Comparison of ENCODE assay signal across 14 mouse cellular contexts in the genomic region with DNA sequence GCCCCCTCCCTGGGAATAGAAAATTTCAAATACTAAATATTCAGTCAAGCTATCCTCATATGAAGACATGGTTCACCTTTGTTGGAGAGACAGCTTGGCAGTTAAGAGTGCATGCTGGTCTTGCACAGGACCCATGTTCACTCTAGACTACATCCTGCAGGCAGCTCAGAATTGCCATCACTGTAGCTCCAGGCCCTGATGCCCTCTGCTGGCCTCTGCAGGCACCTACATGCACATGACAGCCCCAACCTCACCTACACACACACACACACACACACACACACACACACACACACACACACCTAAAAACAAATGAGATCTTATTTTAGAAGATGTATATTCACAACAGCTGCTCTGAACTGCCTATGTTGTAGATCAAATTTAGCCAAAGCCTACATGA. TPM values are rescaled to one million over a fixed set of nuclear protein-coding genes. Genes with fewer than 3 reads are reported as not detected.
DNase-seq lines count a peak whose midpoint lies in the region; ATAC-seq and TF ChIP-seq lines count a peak whose summit lies in the region.
"Had no signal": no experiment of that assay in that cellular context is flagged by ENCODE, and none has a peak within 500 bp of the region (broad histone marks: within the 10 kb centered on the region; RNA-seq: fewer than 3 reads in every experiment).

No protein-coding gene starts in this region.

- intact Hi-C loops in gastrocnemius, postnatal 14 days (cut with DNase I; ENCODE audit: low total_unique reads) = no loop called here
- intact Hi-C loops in heart, postnatal 25 days (cut with DNase I) = no loop called here

- H3K4me1 ChIP-seq in hindbrain, postnatal 0 days (ENCODE audit: insufficient read depth, low read length) = no peaks in the 10 kb centered on the region
- H3K4me1 ChIP-seq in hindbrain, embryonic 16.5 days (ENCODE audit: control insufficient read depth, insufficient read depth, low read depth, low read length) = no peaks in the 10 kb centered on the region
- H3K4me1 ChIP-seq in thymus, adult 2 months (replicated peaks; ENCODE audit: control insufficient read depth, insufficient read depth, low read length) = no peaks in the 10 kb centered on the region
- H3K4me1 ChIP-seq: forebrain, embryonic 13.5 days; liver, embryonic 15.5 days had no signal

- H3K36me3 ChIP-seq in hindbrain, postnatal 0 days (ENCODE audit: insufficient read depth, low read length) = peaks cover 3% of the 10 kb centered on the region; the same call in 1 of the 2 replicates
- peaks cover 4% of the 10 kb centered on the region for H3K36me3 ChIP-seq in hindbrain, embryonic 16.5 days (ENCODE audit: control insufficient read depth, insufficient read depth, low read length)
- no peaks in the 10 kb centered on the region for H3K36me3 ChIP-seq in thymus, adult 2 months (ENCODE audit: control insufficient read depth, insufficient read depth, low read length)

- H3K9me3 ChIP-seq in hindbrain, postnatal 0 days (ENCODE audit: low read length) = no peaks in the 10 kb centered on the region
- H3K9me3 ChIP-seq in hindbrain, embryonic 16.5 days (ENCODE audit: control insufficient read depth, low read length) = no peaks in the 10 kb centered on the region
- H3K9me3 ChIP-seq: forebrain, embryonic 13.5 days; liver, embryonic 15.5 days had no signal

- ATAC-seq in hindbrain, postnatal 0 days = no peak
- ATAC-seq in hindbrain, embryonic 16.5 days = no peak
- ATAC-seq in granulocyte monocyte progenitor cell, adult 5-6 weeks (replicated peaks; ENCODE audit: poor library complexity, severe bottlenecking) = 0 out of 2 replicates have a peak, but pooled peaks have one; percentile 40
- ATAC-seq: forebrain, embryonic 13.5 days; Patski had no signal

- TF ChIP-seq POLR2A in thymus, adult 2 months (IDR thresholded peaks at IDR 0.05; ENCODE audit: control insufficient read depth, extremely low read depth, insufficient read depth, low read length, poor library complexity) = no peak

- no peak overlapping the region for H3K4me2 ChIP-seq in hindbrain, postnatal 0 days (ENCODE audit: low read depth, low read length)
- no peak overlapping the region for H3K4me2 ChIP-seq in hindbrain, embryonic 16.5 days (ENCODE audit: low read length)
- H3K4me2 ChIP-seq: forebrain, embryonic 13.5 days; heart, embryonic 11.5 days; hindbrain, embryonic 14.5 days; liver, embryonic 15.5 days had no signal

- H3K9ac ChIP-seq in hindbrain, postnatal 0 days (replicated peaks; ENCODE audit: low read length) = no peak overlapping the region
- H3K9ac ChIP-seq in hindbrain, embryonic 16.5 days (ENCODE audit: low read depth, low read length) = no peak overlapping the region
- H3K9ac ChIP-seq: forebrain, embryonic 13.5 days; hindbrain, embryonic 14.5 days; liver, embryonic 15.5 days had no signal

- no peak for DNase-seq in hindbrain, postnatal 0 days (ENCODE audit: low spot score)
- peak; percentile 44 for DNase-seq in thymus, adult 2 months
- no peak for DNase-seq in thymus, adult 18-20 months
- DNase-seq in thymus, postnatal 4 days = peak; percentile 69
- DNase-seq in gastrocnemius, postnatal 14 days = no peak
- DNase-seq in heart, postnatal 25 days (ENCODE audit: low spot score) = no peak
- DNase-seq: layer of hippocampus, adult 9-11 months had no signal

- H3K27ac ChIP-seq in hindbrain, postnatal 0 days = no peak overlapping the region
- no peak overlapping the region for H3K27ac ChIP-seq in hindbrain, embryonic 16.5 days (ENCODE audit: low read depth, low read length)
- no peak overlapping the region for H3K27ac ChIP-seq in thymus, adult 2 months (ENCODE audit: control insufficient read depth, insufficient read depth, low read length)
- H3K27ac ChIP-seq: forebrain, embryonic 13.5 days; hindbrain, embryonic 14.5 days; liver, embryonic 15.5 days had no signal

- no peaks in the 10 kb centered on the region for H3K27me3 ChIP-seq in hindbrain, postnatal 0 days (ENCODE audit: insufficient read depth, low read length)
- H3K27me3 ChIP-seq in hindbrain, embryonic 16.5 days (replicated peaks; ENCODE audit: control insufficient read depth, insufficient read depth, low read length) = no peaks in the 10 kb centered on the region
- no peaks in the 10 kb centered on the region for H3K27me3 ChIP-seq in thymus, adult 2 months (ENCODE audit: control insufficient read depth, insufficient read depth, low read length)
- H3K27me3 ChIP-seq: forebrain, embryonic 13.5 days; liver, embryonic 15.5 days; Patski had no signal

- peak; percentile 48 for TF ChIP-seq CTCF in hindbrain, postnatal 0 days (IDR thresholded peaks at IDR 0.05; ENCODE audit: low read depth)
- peak; percentile 39; the same call in 1 of the 2 replicates for TF ChIP-seq CTCF in thymus, adult 2 months (IDR thresholded peaks at IDR 0.05; ENCODE audit: borderline replicate concordance, control insufficient read depth, extremely low read depth, insufficient read depth, low read length, poor library complexity)

- no peak overlapping the region for H3K4me3 ChIP-seq in hindbrain, postnatal 0 days (ENCODE audit: low read length)
- no peak overlapping the region for H3K4me3 ChIP-seq in hindbrain, embryonic 16.5 days (ENCODE audit: low read length)
- no peak overlapping the region for H3K4me3 ChIP-seq in thymus, adult 2 months (ENCODE audit: control insufficient read depth, insufficient read depth, low read length)
- H3K4me3 ChIP-seq: forebrain, embryonic 13.5 days; liver, embryonic 15.5 days had no signal

RNA-seq across cellular contexts. Expression of gene Ano10, which starts 31.1 kb away (rescaled TPM):
- total RNA-seq in hindbrain, postnatal 0 days (2014; rRNA removed) = 35.3 and 48.6 TPM in 2 replicates
- polyA plus RNA-seq in hindbrain, postnatal 0 days (2015; fragmentation: Nextera tagmentation; extraction: Ambion mirVana) = 32.9 and 34.5 TPM in 2 replicates
- polyA plus RNA-seq in hindbrain, embryonic 16.5 days (2015; fragmentation: Nextera tagmentation; extraction: Ambion mirVana) = 41.8 and 43.6 TPM in 2 replicates
- polyA plus RNA-seq in thymus, adult 2 months (2012; rRNA removed) = 30.9 and 41.3 TPM in 2 replicates
- 11.1 and 19.4 TPM in 2 replicates for total RNA-seq in granulocyte monocyte progenitor cell, adult 5-6 weeks (2014; fragmentation: Nextera tagmentation)
- total RNA-seq in granulocyte monocyte progenitor cell, adult 5-6 weeks (2017) = 12.9 and 16.2 TPM in 2 replicates
- total RNA-seq in gastrocnemius, postnatal 14 days (2021) = 10 to 100 TPM; 36.6 to 39.4 TPM
- 100 to 1,000 TPM; 115 to 118 TPM for total RNA-seq in heart, postnatal 25 days (2021)

Comparison
In these comparisons a context has a peak if more than half of its experiments do, and no peak if none do; other contexts are left out.
1. DNase-seq: peak in thymus, adult 2 months (single experiment) and thymus, postnatal 4 days (single experiment); none in hindbrain, postnatal 0 days (single experiment), thymus, adult 18-20 months (0 of 2), gastrocnemius, postnatal 14 days (single experiment) and heart, postnatal 25 days (single experiment).